Mouse (Mus musculus) macrophage (primary cell): Measurements from ENCODE around the gene Morc3. TPM values are rescaled to one million over a fixed set of nuclear protein-coding genes. Genes with fewer than 3 reads are reported as not detected.
"Not testable (repeated sequence)": the region's sequence is repeated elsewhere in the genome, so short reads cannot be mapped to it uniquely, and the experiment has no call there.

Experiments
- H3K27ac ChIP-seq: fragments of 350-480 bp; formaldehyde crosslinking; 2 replicates; pipeline ENCODE4 v1.9.0; 2021
- H3K36me3 ChIP-seq: fragments of 350-480 bp; formaldehyde crosslinking; 2 replicates; pipeline ENCODE4 v1.9.0; 2021; ENCODE audit errors: inconsistent target
- H3K4me3 ChIP-seq: fragments of 350-480 bp; formaldehyde crosslinking; 2 replicates; pipeline ENCODE4 v1.9.0; 2021; ENCODE audit errors: inconsistent target
- H3K79me2 ChIP-seq: fragments of 350-480 bp; formaldehyde crosslinking; 2 replicates; pipeline ENCODE4 v1.9.0; 2021; ENCODE audit errors: inconsistent target
- WGBS: methylation state at CpG from one replicate; pipeline ENCODE4 v1.1.7; 2026; ENCODE audit warnings: inconsistent platforms; ENCODE audit not compliant: missing documents; 5-methylcytosine and 5-hydroxymethylcytosine counted together
- polyA plus RNA-seq: library from polyadenylated mRNA; stranded (reverse); fragments of 250-400 nt; gene quantifications from 3 replicates; pipeline ENCODE4 v1.2.4, GENCODE M21; 2018; ENCODE audit warnings: inconsistent platforms

Gene Morc3
- polyA plus RNA-seq, 1 experiment from 2014 or later = 70.3 TPM

DNA sequence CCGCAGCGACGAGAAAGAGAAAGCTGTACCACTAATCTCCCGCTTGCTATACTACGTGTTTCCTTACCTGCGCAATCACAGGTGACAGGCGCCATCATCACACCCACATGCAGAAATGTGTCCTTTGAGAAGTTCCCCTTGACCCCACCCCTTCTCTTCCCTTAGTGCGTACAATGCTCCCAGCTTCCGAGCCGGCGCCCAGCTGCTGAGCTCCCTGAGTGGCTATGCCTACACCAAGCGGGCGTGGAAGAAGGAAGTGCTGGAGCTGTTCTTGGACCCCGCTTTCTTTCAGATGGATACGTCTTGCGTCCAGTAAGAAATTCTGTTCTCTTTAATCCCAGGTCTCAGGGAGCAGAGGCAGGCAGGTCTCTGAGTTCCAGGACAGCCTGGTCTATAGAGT is 32.0 kb upstream of the Morc3 start:
- Histone ChIP-seq H3K27ac (no peak overlapping the region), H3K79me2 (no peaks in the 10 kb centered on the region), H3K4me3 (no peak overlapping the region), H3K36me3 (peaks cover 13% of the 10 kb centered on the region; the same call in 1 of the 2 replicates)
- WGBS = 98% methylated on average over 14 of the region's 16 CpGs

DNA sequence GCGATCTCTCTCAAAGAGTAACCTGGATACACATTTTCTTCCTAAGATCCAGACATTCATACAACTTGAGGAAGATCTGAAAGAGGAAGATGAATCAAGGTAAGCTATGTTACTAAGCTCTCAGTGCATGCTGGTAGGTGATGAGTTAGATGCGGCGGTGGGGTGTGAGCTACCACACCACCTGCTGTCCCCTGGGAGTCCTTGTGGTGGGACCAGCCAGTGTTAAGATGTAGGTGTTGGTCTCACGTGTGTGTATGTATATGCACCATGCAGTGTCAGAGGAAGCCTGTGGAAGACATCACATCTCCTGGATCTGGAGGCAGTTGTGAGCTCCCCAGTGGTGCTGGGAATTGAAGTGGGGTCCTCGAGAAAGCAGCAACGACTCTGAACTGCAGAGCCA is 24.8 kb upstream of the Morc3 start:
- WGBS = 96% methylated on average over 5 of the region's 6 CpGs
- Histone ChIP-seq H3K79me2 (no peaks in the 10 kb centered on the region), H3K27ac (no peak overlapping the region), H3K4me3 (no peak overlapping the region), H3K36me3 (peaks cover 19% of the 10 kb centered on the region)

DNA sequence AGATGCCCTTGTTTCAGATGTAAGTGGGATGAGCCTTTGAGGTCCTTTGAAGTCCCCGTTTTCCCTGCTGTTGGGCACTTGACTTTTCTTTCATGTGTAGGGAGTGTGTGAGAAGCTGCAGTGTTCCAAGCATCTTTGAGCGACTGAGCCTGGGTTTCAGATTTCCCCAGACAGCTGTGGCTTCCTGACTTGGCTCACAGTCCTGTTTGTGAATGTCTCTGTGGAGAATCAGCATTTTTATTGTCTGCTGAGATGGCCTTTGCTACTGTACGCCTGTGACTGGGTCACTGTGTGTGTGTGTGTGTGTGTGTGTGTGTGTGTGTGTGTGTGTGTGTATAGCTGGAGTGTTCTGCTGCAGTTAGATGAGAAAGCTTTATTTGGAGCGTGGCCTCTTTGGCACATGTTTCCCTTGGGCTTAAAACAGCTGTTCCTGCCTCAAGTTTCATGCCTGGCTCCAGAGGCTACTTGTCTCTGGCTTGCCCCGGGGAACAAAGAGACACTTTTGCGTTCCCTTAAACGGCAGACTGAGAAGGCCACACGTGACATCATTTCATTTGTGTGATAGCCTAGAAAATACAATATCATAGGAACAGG is 23.9 kb upstream of the Morc3 start:
- H3K4me3 ChIP-seq = no peak overlapping the region
- H3K36me3 ChIP-seq = peaks cover 19% of the 10 kb centered on the region
- H3K79me2 ChIP-seq = no peaks in the 10 kb centered on the region
- 57% methylated on average over 8 of the region's 8 CpGs for WGBS
- peak overlapping the region; percentile 90 for H3K27ac ChIP-seq

DNA sequence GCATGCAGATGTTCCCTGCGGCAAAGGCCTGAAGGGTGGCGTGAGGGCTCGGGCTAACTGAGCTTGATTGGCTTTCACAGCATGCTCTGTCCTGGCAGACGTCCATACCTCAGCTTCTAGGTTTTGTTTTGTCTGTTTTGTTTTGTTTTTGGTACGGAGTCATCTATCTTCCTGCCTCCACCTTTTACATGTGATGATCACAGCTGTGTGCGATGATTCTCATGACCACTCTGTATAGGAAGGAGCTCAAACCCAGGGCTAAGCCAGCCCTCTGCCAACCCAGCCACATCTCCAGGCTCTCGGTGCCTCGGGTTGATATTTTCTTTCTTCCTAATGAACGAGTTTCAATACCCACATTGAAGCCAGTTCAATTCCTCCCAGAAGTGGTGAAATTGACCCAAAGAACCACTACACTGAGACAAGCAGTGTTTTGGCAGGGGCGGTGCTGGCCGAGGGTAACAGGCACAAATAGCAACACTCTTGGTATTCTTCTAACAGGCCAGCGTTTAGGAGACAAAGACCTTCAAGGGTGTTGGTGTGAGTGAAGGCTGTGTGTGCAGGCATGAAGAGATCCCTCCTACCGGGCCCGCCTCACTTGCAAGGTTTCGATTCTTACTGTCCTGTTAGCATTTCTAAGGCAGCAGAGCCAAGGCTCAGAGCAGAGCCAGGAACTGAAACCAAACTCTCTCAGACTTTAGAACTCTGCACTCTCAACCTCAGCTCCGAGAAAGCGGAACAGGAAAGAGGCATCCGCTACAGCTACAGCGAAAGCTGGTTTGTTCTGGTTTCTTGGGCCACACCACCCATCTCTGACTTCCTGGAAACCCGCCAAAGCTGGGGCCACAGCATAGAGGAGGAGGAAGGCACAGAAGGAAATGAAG is 15.8 kb upstream of the Morc3 start:
- Histone ChIP-seq H3K27ac (peak overlapping the region; percentile 99), H3K36me3 (peaks cover 6% of the 10 kb centered on the region), H3K4me3 (peak overlapping the region; percentile 3; the same call in 1 of the 2 replicates), H3K79me2 (peaks cover 9% of the 10 kb centered on the region; the same call in 1 of the 2 replicates)
- WGBS = 5% methylated on average over 20 of the region's 20 CpGs

DNA sequence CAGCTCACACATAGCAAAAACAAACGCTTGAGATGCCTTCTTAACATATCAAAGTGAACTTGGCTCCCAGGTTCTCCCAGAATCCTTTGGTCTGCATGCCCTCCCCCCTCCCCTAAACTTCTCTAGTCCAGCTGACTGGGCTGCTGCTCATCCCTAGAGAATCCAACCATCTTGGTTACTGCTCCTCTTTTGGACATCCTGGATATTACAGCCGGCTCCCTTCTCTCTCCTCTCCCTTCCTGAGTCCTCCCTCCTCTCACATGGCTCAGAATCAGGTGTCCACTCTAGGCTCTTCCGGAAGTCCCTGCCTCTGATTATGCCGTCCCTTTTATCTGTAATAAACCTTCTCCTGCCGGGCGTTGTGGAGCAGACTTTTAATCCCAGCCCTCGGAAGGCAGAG is 15.1 kb upstream of the Morc3 start:
- peak overlapping the region; percentile 99 for H3K27ac ChIP-seq
- peaks cover 9% of the 10 kb centered on the region; the same call in 1 of the 2 replicates for H3K79me2 ChIP-seq
- H3K4me3 ChIP-seq = no peak overlapping the region
- WGBS = 38% methylated on average over 7 of the region's 7 CpGs
- no peaks in the 10 kb centered on the region; the same call in 1 of the 2 replicates for H3K36me3 ChIP-seq

DNA sequence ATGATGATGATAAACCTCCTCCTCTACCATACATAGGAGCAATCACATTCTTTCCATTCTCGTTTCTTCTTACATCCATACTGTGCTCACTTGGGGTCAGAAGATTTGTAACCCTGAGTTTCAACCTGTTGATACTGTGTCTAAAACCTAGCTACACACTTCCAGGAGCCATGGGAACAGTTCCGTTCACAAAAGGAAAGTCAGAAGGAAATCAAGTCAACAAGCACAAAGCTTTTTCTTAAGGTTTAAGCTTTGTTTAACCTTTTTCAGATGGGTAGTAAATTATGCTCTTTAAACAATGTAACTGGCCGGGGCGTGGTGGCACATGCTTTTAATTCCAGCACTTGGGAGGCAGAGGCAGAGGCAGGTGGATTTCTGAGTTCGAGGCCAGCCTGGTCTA is 14.6 kb upstream of the Morc3 start:
- H3K4me3 ChIP-seq = no peak overlapping the region
- peak overlapping the region; percentile 99 for H3K27ac ChIP-seq

DNA sequence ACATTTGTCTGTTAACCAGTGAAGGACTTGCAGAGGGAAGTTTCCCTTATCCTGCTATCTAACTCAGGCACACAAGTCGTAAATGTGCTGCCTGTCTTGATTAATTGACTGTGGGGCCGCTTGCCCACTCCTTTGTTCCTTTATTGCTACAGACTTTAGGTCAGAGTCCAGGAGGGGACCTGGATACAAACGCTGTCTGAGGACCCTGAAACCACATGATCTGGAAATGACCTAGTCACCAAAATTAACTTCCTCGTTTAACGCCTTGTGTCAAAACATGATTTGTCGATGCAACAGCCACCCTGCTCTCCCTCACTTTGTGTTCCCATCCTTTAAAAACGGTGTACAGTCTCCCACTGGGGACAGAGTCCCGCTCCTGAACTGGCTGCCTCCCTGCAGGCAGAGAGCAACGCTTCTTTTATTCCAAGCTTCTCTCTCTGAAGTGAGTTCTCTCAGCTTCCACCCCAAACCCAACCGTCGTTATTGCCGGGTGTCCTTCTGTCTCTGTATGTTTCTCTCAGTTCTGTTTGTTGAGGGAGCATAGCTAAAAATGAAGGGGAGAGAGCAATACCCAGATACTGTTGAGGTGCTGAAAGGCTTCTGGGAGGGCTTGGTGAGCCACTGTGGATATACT is 13.1 kb upstream of the Morc3 start:
- WGBS = under 1% methylated on average over 12 of the region's 12 CpGs
- H3K4me3 ChIP-seq = peak overlapping the region; percentile 32
- no peaks in the 10 kb centered on the region for H3K36me3 ChIP-seq
- peak overlapping the region; percentile 99 for H3K27ac ChIP-seq
- H3K79me2 ChIP-seq = peaks cover 9% of the 10 kb centered on the region; the same call in 1 of the 2 replicates

More for the DNA sequence above, 14.6 kb upstream of the Morc3 start:
- 82% methylated on average over 4 of the region's 5 CpGs for WGBS
- H3K79me2 ChIP-seq = peaks cover 9% of the 10 kb centered on the region; the same call in 1 of the 2 replicates
- no peaks in the 10 kb centered on the region; the same call in 1 of the 2 replicates for H3K36me3 ChIP-seq

DNA sequence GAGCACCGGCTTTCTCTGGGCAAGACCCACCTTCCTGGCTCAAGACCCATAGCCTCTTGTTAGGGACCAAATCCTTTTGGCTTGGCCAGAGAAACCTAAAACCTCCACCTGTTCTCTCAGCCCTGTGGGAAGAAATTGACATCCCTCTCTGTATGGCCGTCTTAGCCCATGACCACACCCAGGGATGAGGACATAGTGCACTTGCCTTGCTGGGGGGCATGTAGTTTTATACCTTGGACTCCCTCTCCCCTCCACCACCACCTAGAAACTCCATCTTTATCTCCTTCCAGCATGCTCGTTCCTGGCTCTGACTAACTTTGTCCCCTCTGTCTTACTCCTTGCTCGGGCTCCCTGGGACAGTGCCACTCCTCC is 12.6 kb upstream of the Morc3 start:
- WGBS = 34% methylated on average over 4 of the region's 4 CpGs
- peak overlapping the region; percentile 99 for H3K27ac ChIP-seq
- H3K36me3 ChIP-seq = no peaks in the 10 kb centered on the region
- H3K79me2 ChIP-seq = peaks cover 9% of the 10 kb centered on the region; the same call in 1 of the 2 replicates
- peak overlapping the region; percentile 32 for H3K4me3 ChIP-seq

DNA sequence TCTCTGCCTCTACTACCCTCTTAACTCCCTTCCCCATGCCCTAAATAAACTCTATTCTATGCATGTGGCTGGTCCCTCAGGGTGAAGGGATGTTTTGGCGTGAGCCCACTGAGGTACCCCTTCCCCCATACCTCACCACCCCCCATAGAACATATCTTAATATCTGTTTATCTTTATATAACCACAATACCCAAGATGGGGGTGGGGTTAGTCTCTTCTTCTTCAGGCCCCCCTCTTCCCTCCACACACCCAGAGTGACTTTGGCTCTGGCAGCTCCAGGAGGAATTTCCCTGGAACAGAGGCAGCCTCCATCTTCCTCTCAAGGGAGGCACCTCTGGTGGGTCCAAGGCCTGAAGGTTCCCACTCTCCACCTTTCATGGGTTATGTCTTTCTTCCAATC is 11.9 kb upstream of the Morc3 start:
- H3K27ac ChIP-seq = peak overlapping the region; percentile 99
- no peak overlapping the region for H3K4me3 ChIP-seq
- WGBS = 100% methylated on average over 1 of the region's 1 CpGs
- no peaks in the 10 kb centered on the region for H3K36me3 ChIP-seq
- H3K79me2 ChIP-seq = peaks cover 9% of the 10 kb centered on the region; the same call in 1 of the 2 replicates

DNA sequence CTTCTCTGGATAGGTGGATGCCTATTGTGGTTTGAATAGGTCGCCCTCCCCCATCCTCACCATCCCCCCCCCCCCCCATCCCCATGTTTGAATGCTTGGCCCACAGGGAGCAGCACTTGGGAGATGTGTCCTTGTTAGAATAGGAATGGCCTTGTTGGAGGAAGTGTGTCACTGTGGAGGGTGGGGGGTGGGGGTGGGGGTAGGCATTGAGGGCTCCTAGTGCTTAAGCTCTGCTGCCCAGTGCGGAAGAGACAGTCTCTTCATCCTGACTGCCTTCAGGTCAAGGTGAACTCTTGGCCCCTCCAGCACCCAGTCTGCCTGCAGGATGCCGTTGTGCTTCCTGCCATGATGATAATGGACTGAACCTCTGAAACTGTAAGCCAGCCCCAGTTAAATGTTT is 10.2 kb upstream of the Morc3 start:
- Histone ChIP-seq H3K27ac (no peak overlapping the region), H3K36me3 (no peaks in the 10 kb centered on the region), H3K79me2 (peaks cover 9% of the 10 kb centered on the region; the same call in 1 of the 2 replicates), H3K4me3 (no peak overlapping the region)
- 95% methylated on average over 2 of the region's 3 CpGs for WGBS

DNA sequence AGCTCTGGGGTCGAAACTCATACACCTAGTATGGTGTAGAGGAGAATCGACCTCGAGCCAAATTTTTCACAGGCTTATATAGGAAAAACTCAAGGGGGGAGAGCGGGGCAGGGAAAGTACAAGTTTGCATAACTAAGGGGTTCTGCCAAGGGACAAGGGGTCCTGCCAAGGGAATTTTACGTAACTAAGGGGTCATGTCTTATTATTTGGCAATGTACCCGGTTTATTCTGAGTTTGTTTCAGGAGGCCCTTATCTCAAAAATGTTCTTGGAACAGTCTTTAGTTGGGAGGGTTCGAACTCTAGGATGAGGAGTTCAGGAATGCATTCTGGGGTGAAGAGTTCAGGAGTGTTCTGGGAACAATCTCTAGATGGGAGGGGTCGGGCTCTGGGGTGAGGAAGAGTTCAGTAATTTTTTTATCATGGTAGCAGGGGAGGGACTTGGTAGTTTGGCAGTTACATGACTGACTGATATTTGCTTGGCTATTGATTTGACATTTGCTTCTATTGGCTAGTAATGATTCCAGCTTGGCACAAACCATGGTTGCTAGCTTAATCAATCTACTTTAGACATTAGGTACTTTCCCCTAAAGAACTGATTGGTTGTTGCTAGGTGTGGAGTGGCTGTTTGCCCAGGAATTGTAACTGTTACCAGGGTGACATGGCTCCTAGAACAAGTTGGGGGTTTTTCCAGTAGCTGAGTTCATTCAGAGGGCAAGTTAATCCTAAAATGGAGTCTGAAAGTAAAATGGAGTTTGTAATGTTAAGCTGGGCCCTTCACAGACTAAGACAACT is 9.3 kb upstream of the Morc3 start:
- H3K4me3 ChIP-seq, H3K79me2 ChIP-seq, H3K27ac ChIP-seq, H3K36me3 ChIP-seq: not testable (repeated sequence)
- 100% methylated on average over 2 of the region's 8 CpGs for WGBS

DNA sequence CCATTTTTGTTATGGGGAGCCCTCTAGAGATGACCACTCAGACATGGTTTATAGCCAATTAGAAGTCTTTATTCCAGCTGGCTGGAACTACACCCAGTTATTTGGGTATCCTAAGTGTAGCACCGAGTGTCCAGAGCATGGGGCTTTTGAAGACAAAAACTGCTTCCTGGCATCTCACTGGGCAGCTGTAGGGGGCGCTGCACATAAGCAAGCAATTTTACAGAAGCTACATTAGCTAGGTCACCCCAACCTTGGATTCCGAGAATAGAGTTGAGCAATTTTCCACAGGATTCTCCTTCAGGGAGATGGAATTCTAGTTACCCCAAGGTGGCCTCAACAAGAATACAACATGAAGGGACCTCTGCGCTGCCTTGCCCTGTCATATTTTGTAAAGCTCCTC is 7.1 kb upstream of the Morc3 start:
- WGBS = 87% methylated on average over 4 of the region's 4 CpGs
- Histone ChIP-seq H3K27ac (no peak overlapping the region), H3K79me2 (peaks cover 6% of the 10 kb centered on the region; the same call in 1 of the 2 replicates), H3K4me3 (no peak overlapping the region), H3K36me3 (no peaks in the 10 kb centered on the region)

DNA sequence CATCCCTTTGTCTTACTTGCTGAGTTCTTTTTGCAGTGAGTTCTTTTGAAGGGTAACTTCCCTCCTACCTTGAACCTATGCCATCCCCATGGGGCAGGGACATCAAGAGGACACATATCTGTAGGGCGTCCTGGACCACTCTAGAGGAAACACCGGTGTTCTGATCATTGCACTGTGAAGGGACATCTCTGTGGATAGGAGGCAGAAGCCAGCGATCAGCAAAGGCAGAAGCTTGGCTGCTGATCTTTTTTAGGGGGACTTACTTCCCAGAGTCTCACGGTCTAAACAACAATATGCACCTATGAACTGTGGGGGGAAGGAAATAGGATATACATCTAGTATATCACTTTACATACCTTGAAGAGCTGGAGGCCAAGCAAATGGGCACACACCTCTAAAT is 6.5 kb upstream of the Morc3 start:
- Histone ChIP-seq H3K4me3 (no peak overlapping the region), H3K27ac (no peak overlapping the region), H3K36me3 (no peaks in the 10 kb centered on the region), H3K79me2 (no peaks in the 10 kb centered on the region; the same call in 1 of the 2 replicates)
- WGBS = 98% methylated on average over 4 of the region's 4 CpGs

DNA sequence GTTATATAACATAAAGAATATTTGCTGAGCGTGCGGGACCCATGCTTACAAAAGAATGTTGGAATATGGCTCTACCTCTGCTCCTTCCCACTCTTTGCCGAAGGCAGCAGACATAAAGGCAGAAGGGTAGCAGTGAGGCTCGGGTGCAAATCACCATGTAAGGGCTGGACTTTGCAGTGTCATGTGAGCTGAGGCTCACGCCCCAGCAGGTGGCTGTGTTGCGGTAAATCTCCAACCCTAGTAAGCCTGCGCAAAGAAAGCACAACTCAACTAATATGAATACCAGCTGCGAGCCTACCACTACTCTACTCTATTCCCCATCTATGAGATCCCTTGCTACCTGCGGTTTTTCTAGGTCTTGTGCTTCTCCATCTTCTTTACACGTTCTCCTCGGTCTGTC is 5.9 kb upstream of the Morc3 start:
- H3K79me2 ChIP-seq = no peaks in the 10 kb centered on the region; the same call in 1 of the 2 replicates
- no peak overlapping the region for H3K4me3 ChIP-seq
- WGBS = 94% methylated on average over 11 of the region's 11 CpGs
- H3K27ac ChIP-seq = no peak overlapping the region
- no peaks in the 10 kb centered on the region for H3K36me3 ChIP-seq
